Mouse (Mus musculus): ENCODE measurements around the gene Pde4b. TPM values are rescaled to one million over a fixed set of nuclear protein-coding genes. Genes with fewer than 3 reads are reported as not detected.

Gene Pde4b
- polyA plus RNA-seq, 1 experiment: 19.0 TPM

GRCm38 (mm10) chr4:102260216-102260615 is 172.9 kb downstream of the Pde4b start:
- no peak overlapping the region for H3K27ac ChIP-seq (ENCODE audit: insufficient read depth, low read length)
- no peak overlapping the region for H3K4me3 ChIP-seq (ENCODE audit: insufficient read depth, low read length)
- TF ChIP-seq CTCF (IDR thresholded peaks at IDR 0.05; ENCODE audit: borderline replicate concordance, insufficient read depth, low read length) (no peak), POLR2A (IDR thresholded peaks at IDR 0.05; ENCODE audit: low read depth, low read length) (no peak)
- no peaks in the 10 kb centered on the region; the same call in 1 of the 2 replicates for H3K4me1 ChIP-seq (ENCODE audit: control insufficient read depth, insufficient read depth, low read length)

- no peaks in the 10 kb centered on the region for H3K4me1 ChIP-seq (ENCODE audit: control insufficient read depth, insufficient read depth, low read length)
- no peak overlapping the region for H3K4me3 ChIP-seq (ENCODE audit: insufficient read depth, low read length)
- TF ChIP-seq CTCF (IDR thresholded peaks at IDR 0.05; ENCODE audit: borderline replicate concordance, insufficient read depth, low read length) (no peak), POLR2A (IDR thresholded peaks at IDR 0.05; ENCODE audit: low read depth, low read length) (no peak)
- H3K27ac ChIP-seq (ENCODE audit: insufficient read depth, low read length): no peak overlapping the region
Observed at GRCm38 (mm10) chr4:102272313-102272712, 185.0 kb downstream of the Pde4b start.

- no peak overlapping the region for H3K27ac ChIP-seq (ENCODE audit: insufficient read depth, low read length)
- H3K4me1 ChIP-seq (ENCODE audit: control insufficient read depth, insufficient read depth, low read length): no peaks in the 10 kb centered on the region
- TF ChIP-seq POLR2A (IDR thresholded peaks at IDR 0.05; ENCODE audit: low read depth, low read length) (no peak), CTCF (IDR thresholded peaks at IDR 0.05; ENCODE audit: borderline replicate concordance, insufficient read depth, low read length) (no peak)
- no peak overlapping the region for H3K4me3 ChIP-seq (ENCODE audit: insufficient read depth, low read length)
Observed at GRCm38 (mm10) chr4:102272749-102273148, 185.4 kb downstream of the Pde4b start.

GRCm38 (mm10) chr4:102275716-102276115 is 188.4 kb downstream of the Pde4b start:
- Histone ChIP-seq H3K4me1 (ENCODE audit: control insufficient read depth, insufficient read depth, low read length) (no peaks in the 10 kb centered on the region), H3K27ac (ENCODE audit: insufficient read depth, low read length) (no peak overlapping the region), H3K4me3 (ENCODE audit: insufficient read depth, low read length) (no peak overlapping the region)
- TF ChIP-seq POLR2A (IDR thresholded peaks at IDR 0.05; ENCODE audit: low read depth, low read length): no peak
- no peak for TF ChIP-seq CTCF (IDR thresholded peaks at IDR 0.05; ENCODE audit: borderline replicate concordance, insufficient read depth, low read length)

- no peak overlapping the region for H3K27ac ChIP-seq (ENCODE audit: insufficient read depth, low read length)
- H3K4me1 ChIP-seq (ENCODE audit: control insufficient read depth, insufficient read depth, low read length): no peaks in the 10 kb centered on the region
- H3K4me3 ChIP-seq (ENCODE audit: insufficient read depth, low read length): no peak overlapping the region
- no peak for TF ChIP-seq POLR2A (IDR thresholded peaks at IDR 0.05; ENCODE audit: low read depth, low read length)
Observed at GRCm38 (mm10) chr4:102278958-102279357, 191.6 kb downstream of the Pde4b start.

GRCm38 (mm10) chr4:102287172-102287571 is 199.8 kb downstream of the Pde4b start:
- TF ChIP-seq POLR2A (IDR thresholded peaks at IDR 0.05; ENCODE audit: low read depth, low read length): no peak
- no peak for TF ChIP-seq CTCF (IDR thresholded peaks at IDR 0.05; ENCODE audit: borderline replicate concordance, insufficient read depth, low read length)

GRCm38 (mm10) chr4:102290052-102290734 is 202.8 kb downstream of the Pde4b start:
- H3K4me1 ChIP-seq (ENCODE audit: control insufficient read depth, insufficient read depth, low read length): no peaks in the 10 kb centered on the region
- no peak for TF ChIP-seq POLR2A (IDR thresholded peaks at IDR 0.05; ENCODE audit: low read depth, low read length)
- no peak for TF ChIP-seq CTCF (IDR thresholded peaks at IDR 0.05; ENCODE audit: borderline replicate concordance, insufficient read depth, low read length)
- no peak overlapping the region for H3K27ac ChIP-seq (ENCODE audit: insufficient read depth, low read length)
- no peak overlapping the region for H3K4me3 ChIP-seq (ENCODE audit: insufficient read depth, low read length)

More at GRCm38 (mm10) chr4:102287172-102287571, 199.8 kb downstream of the Pde4b start:
- Histone ChIP-seq H3K4me1 (ENCODE audit: control insufficient read depth, insufficient read depth, low read length) (no peaks in the 10 kb centered on the region), H3K27ac (ENCODE audit: insufficient read depth, low read length) (no peak overlapping the region), H3K4me3 (ENCODE audit: insufficient read depth, low read length) (no peak overlapping the region)

GRCm38 (mm10) chr4:102297558-102297957 is 210.2 kb downstream of the Pde4b start:
- no peaks in the 10 kb centered on the region for H3K4me1 ChIP-seq (ENCODE audit: control insufficient read depth, insufficient read depth, low read length)
- no peak overlapping the region for H3K4me3 ChIP-seq (ENCODE audit: insufficient read depth, low read length)
- H3K27ac ChIP-seq (ENCODE audit: insufficient read depth, low read length): no peak overlapping the region
- TF ChIP-seq CTCF (IDR thresholded peaks at IDR 0.05; ENCODE audit: borderline replicate concordance, insufficient read depth, low read length) (no peak), POLR2A (IDR thresholded peaks at IDR 0.05; ENCODE audit: low read depth, low read length) (no peak)

- Histone ChIP-seq H3K27ac (ENCODE audit: insufficient read depth, low read length) (no peak overlapping the region), H3K4me3 (ENCODE audit: insufficient read depth, low read length) (no peak overlapping the region)
- TF ChIP-seq POLR2A (IDR thresholded peaks at IDR 0.05; ENCODE audit: low read depth, low read length): no peak
- TF ChIP-seq CTCF (IDR thresholded peaks at IDR 0.05; ENCODE audit: borderline replicate concordance, insufficient read depth, low read length): no peak
Observed at GRCm38 (mm10) chr4:102302568-102302967, 215.2 kb downstream of the Pde4b start.

GRCm38 (mm10) chr4:102307661-102308297 is 220.4 kb downstream of the Pde4b start:
- Histone ChIP-seq H3K27ac (ENCODE audit: insufficient read depth, low read length) (no peak overlapping the region), H3K4me3 (ENCODE audit: insufficient read depth, low read length) (no peak overlapping the region), H3K4me1 (ENCODE audit: control insufficient read depth, insufficient read depth, low read length) (no peaks in the 10 kb centered on the region)
- TF ChIP-seq CTCF (IDR thresholded peaks at IDR 0.05; ENCODE audit: borderline replicate concordance, insufficient read depth, low read length) (no peak), POLR2A (IDR thresholded peaks at IDR 0.05; ENCODE audit: low read depth, low read length) (no peak)

More at GRCm38 (mm10) chr4:102302568-102302967, 215.2 kb downstream of the Pde4b start:
- no peaks in the 10 kb centered on the region for H3K4me1 ChIP-seq (ENCODE audit: control insufficient read depth, insufficient read depth, low read length)
